Mouse (Mus musculus): ENCODE measurements at regions not wholly inside any gene's neighbourhood (a gene's known extent, or its start where the extent isn't known, plus 50 kb on each side); places are given as distances from the start of the nearest gene placed in this dataset.
"Not testable (repeated sequence)": the region's sequence is repeated elsewhere in the genome, so short reads cannot be mapped to it uniquely, and the experiment has no call there.

DNA sequence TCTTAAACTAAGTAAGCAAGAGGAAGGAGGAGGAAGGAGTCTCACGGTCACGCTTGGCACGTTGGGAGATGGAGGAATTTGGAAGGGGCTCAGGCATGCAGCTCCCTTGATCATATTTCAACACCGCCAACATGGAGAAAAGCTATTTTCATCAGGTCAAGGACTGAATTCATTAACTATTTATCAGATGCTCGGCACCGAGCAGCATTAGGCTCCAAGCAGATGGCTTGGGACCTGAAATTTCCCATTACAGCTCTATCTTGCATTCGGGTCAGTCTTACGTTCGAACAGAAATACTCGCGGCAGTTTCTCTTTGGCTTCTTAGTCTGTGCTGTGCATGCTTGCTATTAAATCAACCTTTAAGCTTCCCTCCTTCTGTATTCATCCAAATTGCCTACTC is 278.7 kb downstream of the Plod2 start:
- Histone ChIP-seq H3K4me1 (ENCODE audit: control insufficient read depth, insufficient read depth, low read length) (no peaks in the 10 kb centered on the region), H3K4me3 (replicated peaks; ENCODE audit: extremely low read depth, low read depth, low read length) (no peak overlapping the region)
- no peak for TF ChIP-seq POLR2A (IDR thresholded peaks at IDR 0.05; ENCODE audit: borderline replicate concordance, extremely low read depth, low read depth, low read length)
- 63% methylated on average over 11 of the region's 11 CpGs for WGBS
- no peak for DNase-seq

- H3K4me3 ChIP-seq (replicated peaks; ENCODE audit: extremely low read depth, low read depth, low read length): no peak overlapping the region
- H3K4me1 ChIP-seq (ENCODE audit: control insufficient read depth, insufficient read depth, low read length): no peaks in the 10 kb centered on the region
- DNase-seq: no peak
- TF ChIP-seq POLR2A (IDR thresholded peaks at IDR 0.05; ENCODE audit: borderline replicate concordance, extremely low read depth, low read depth, low read length) (no peak), CTCF (IDR thresholded peaks at IDR 0.05; ENCODE audit: insufficient read depth, low read length) (no peak)
These were observed 284.8 kb downstream of the Plod2 start for GRCm38 (mm10) chr9:92826708-92827353.

GRCm38 (mm10) chr9:92836156-92836555 is 294.1 kb downstream of the Plod2 start:
- H3K4me1 ChIP-seq (ENCODE audit: control insufficient read depth, insufficient read depth, low read length); H3K4me3 ChIP-seq (replicated peaks; ENCODE audit: extremely low read depth, low read depth, low read length); DNase-seq: not testable (repeated sequence)
- 87% methylated on average over 2 of the region's 2 CpGs for WGBS

DNA sequence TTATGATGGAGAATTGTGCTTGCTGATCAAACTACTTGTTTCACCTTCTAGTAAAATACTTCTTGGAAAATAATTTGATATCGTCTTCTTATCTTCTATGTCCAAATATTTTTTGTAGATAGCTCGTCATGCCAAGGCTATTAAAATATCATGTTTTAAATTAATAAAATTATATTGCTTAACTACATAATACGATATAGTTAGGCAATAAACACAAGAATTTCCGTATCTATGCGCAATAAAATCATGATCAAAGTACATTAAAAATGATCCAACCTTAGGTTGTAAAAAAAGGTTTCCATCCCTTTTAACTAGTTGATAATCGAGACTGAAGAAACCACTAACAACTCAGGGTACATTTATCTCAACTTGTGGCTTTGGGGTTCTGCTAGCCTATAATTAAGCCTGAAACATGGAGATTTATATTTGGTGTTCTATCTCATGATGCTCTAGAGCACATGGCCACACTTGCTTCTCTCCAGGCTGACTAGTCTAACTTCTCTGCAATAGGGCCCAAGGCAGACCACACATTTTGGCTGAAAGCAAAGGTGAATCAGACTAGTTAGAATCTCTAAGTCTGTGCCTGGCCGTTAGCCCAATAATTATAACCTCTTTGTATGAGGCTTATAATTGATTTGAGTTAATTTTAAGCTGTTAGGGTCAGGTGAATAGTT is 314.5 kb downstream of the Plod2 start:
- no peak for DNase-seq
- TF ChIP-seq CTCF (IDR thresholded peaks at IDR 0.05; ENCODE audit: insufficient read depth, low read length) (no peak), POLR2A (IDR thresholded peaks at IDR 0.05; ENCODE audit: borderline replicate concordance, extremely low read depth, low read depth, low read length) (no peak)

GRCm38 (mm10) chr9:92865822-92866221 is 323.8 kb downstream of the Plod2 start:
- no peak for DNase-seq
- TF ChIP-seq CTCF (IDR thresholded peaks at IDR 0.05; ENCODE audit: insufficient read depth, low read length): no peak
- TF ChIP-seq POLR2A (IDR thresholded peaks at IDR 0.05; ENCODE audit: borderline replicate concordance, extremely low read depth, low read depth, low read length): no peak
- 53% methylated on average over 6 of the region's 6 CpGs for WGBS
- Histone ChIP-seq H3K4me1 (ENCODE audit: control insufficient read depth, insufficient read depth, low read length) (no peaks in the 10 kb centered on the region), H3K4me3 (replicated peaks; ENCODE audit: extremely low read depth, low read depth, low read length) (no peak overlapping the region)

More for the DNA sequence above, 314.5 kb downstream of the Plod2 start:
- no peak overlapping the region for H3K4me3 ChIP-seq (replicated peaks; ENCODE audit: extremely low read depth, low read depth, low read length)
- WGBS: 79% methylated on average over 7 of the region's 7 CpGs
- H3K4me1 ChIP-seq (ENCODE audit: control insufficient read depth, insufficient read depth, low read length): no peaks in the 10 kb centered on the region

GRCm38 (mm10) chr9:92878589-92878988 is 336.6 kb downstream of the Plod2 start:
- TF ChIP-seq POLR2A (IDR thresholded peaks at IDR 0.05; ENCODE audit: borderline replicate concordance, extremely low read depth, low read depth, low read length): no peak
- no peak for TF ChIP-seq CTCF (IDR thresholded peaks at IDR 0.05; ENCODE audit: insufficient read depth, low read length)
- Histone ChIP-seq H3K4me1 (ENCODE audit: control insufficient read depth, insufficient read depth, low read length) (no peaks in the 10 kb centered on the region), H3K4me3 (replicated peaks; ENCODE audit: extremely low read depth, low read depth, low read length) (no peak overlapping the region)
- DNase-seq: peak; percentile 8
- 26% methylated on average over 4 of the region's 4 CpGs for whole genome bisulfite sequencing

GRCm38 (mm10) chr9:92879812-92880211 is 337.8 kb downstream of the Plod2 start:
- TF ChIP-seq CTCF (IDR thresholded peaks at IDR 0.05; ENCODE audit: insufficient read depth, low read length) (no peak), POLR2A (IDR thresholded peaks at IDR 0.05; ENCODE audit: borderline replicate concordance, extremely low read depth, low read depth, low read length) (no peak)
- WGBS: 66% methylated on average over 2 of the region's 2 CpGs
- H3K4me3 ChIP-seq (replicated peaks; ENCODE audit: extremely low read depth, low read depth, low read length): no peak overlapping the region
- no peaks in the 10 kb centered on the region for H3K4me1 ChIP-seq (ENCODE audit: control insufficient read depth, insufficient read depth, low read length)
- DNase-seq: no peak

- WGBS: 51% methylated on average over 3 of the region's 3 CpGs
- no peak for DNase-seq
- Histone ChIP-seq H3K4me3 (replicated peaks; ENCODE audit: extremely low read depth, low read depth, low read length) (no peak overlapping the region), H3K4me1 (ENCODE audit: control insufficient read depth, insufficient read depth, low read length) (no peaks in the 10 kb centered on the region)
- TF ChIP-seq CTCF (IDR thresholded peaks at IDR 0.05; ENCODE audit: insufficient read depth, low read length) (no peak), POLR2A (IDR thresholded peaks at IDR 0.05; ENCODE audit: borderline replicate concordance, extremely low read depth, low read depth, low read length) (no peak)
These were observed 340.3 kb downstream of the Plod2 start for GRCm38 (mm10) chr9:92882251-92882832.

- H3K4me3 ChIP-seq (replicated peaks; ENCODE audit: extremely low read depth, low read depth, low read length): no peak overlapping the region
- no peak for TF ChIP-seq POLR2A (IDR thresholded peaks at IDR 0.05; ENCODE audit: borderline replicate concordance, extremely low read depth, low read depth, low read length)
- TF ChIP-seq CTCF (IDR thresholded peaks at IDR 0.05; ENCODE audit: insufficient read depth, low read length): no peak
- no peak for DNase-seq
- H3K4me1 ChIP-seq (ENCODE audit: control insufficient read depth, insufficient read depth, low read length): no peaks in the 10 kb centered on the region
These were observed 348.0 kb downstream of the Plod2 start for GRCm38 (mm10) chr9:92890063-92890462.

- no peak for TF ChIP-seq POLR2A (IDR thresholded peaks at IDR 0.05; ENCODE audit: borderline replicate concordance, extremely low read depth, low read depth, low read length)
- TF ChIP-seq CTCF (IDR thresholded peaks at IDR 0.05; ENCODE audit: insufficient read depth, low read length): no peak
- 63% methylated on average over 4 of the region's 4 CpGs for WGBS
These were observed 357.7 kb downstream of the Plod2 start for GRCm38 (mm10) chr9:92899733-92900132.

More at GRCm38 (mm10) chr9:92899733-92900132, 357.7 kb downstream of the Plod2 start:
- Histone ChIP-seq H3K4me1 (ENCODE audit: control insufficient read depth, insufficient read depth, low read length) (no peaks in the 10 kb centered on the region), H3K4me3 (replicated peaks; ENCODE audit: extremely low read depth, low read depth, low read length) (no peak overlapping the region)
- no peak for DNase-seq
